Mouse (Mus musculus) kidney, postnatal 4 days (tissue): ENCODE measurements at regions not wholly inside any gene's neighbourhood (a gene's known extent, or its start where the extent isn't known, plus 50 kb on each side); places are given as distances from the start of the nearest gene placed in this dataset.

Experiments used
- DNase-seq, 2 experiments: peaks; one replicate each; pipeline ENCODE4 v3.0.0; 2021; ENCODE audit warnings: mixed read lengths in 2 of 2

- no peak for DNase-seq
These were observed 74.1 kb downstream of the B3gnt5 start for GRCm38 (mm10) chr16:19834128-19834527.

GRCm38 (mm10) chr16:19834750-19835149, 74.7 kb downstream of the B3gnt5 start:
- no peak for DNase-seq

- no peak for DNase-seq
These were observed 79.8 kb downstream of the B3gnt5 start for GRCm38 (mm10) chr16:19839831-19840230.

- DNase-seq: no peak
These were observed 82.5 kb downstream of the B3gnt5 start for GRCm38 (mm10) chr16:19842346-19843025.

GRCm38 (mm10) chr16:19843738-19844137, 83.7 kb downstream of the B3gnt5 start:
- no peak for DNase-seq

GRCm38 (mm10) chr16:19848395-19848794, 88.4 kb downstream of the B3gnt5 start:
- no peak for DNase-seq

GRCm38 (mm10) chr16:19865306-19865705, 105.3 kb downstream of the B3gnt5 start:
- no peak for DNase-seq

- no peak for DNase-seq
These were observed 105.9 kb downstream of the B3gnt5 start for GRCm38 (mm10) chr16:19865931-19866330.

GRCm38 (mm10) chr16:19869425-19869824, 109.4 kb downstream of the B3gnt5 start:
- DNase-seq: no peak

GRCm38 (mm10) chr16:19876861-19877554, 105.8 kb downstream of the Klhl6 start:
- no peak for DNase-seq

GRCm38 (mm10) chr16:19882961-19883360, 99.9 kb downstream of the Klhl6 start:
- no peak for DNase-seq

- peak; percentile 8 to 21 for DNase-seq
These were observed 98.9 kb downstream of the Klhl6 start for GRCm38 (mm10) chr16:19883776-19884513.

GRCm38 (mm10) chr16:19884535-19884934, 98.3 kb downstream of the Klhl6 start:
- DNase-seq: no peak

- no peak for DNase-seq
These were observed 96.2 kb downstream of the Klhl6 start for GRCm38 (mm10) chr16:19886596-19886995.

GRCm38 (mm10) chr16:19889576-19889975, 93.3 kb downstream of the Klhl6 start:
- DNase-seq: peak in 1 of 2 experiments; percentile 5

GRCm38 (mm10) chr16:19891441-19891840, 91.4 kb downstream of the Klhl6 start:
- no peak for DNase-seq

- peak in 1 of 2 experiments; percentile 4 for DNase-seq
These were observed 88.3 kb downstream of the Klhl6 start for GRCm38 (mm10) chr16:19894435-19894994.
